Mouse (Mus musculus): ENCODE measurements around the gene Senp7.
A peak's percentile ranks its signal among the peaks of the same experiment; 100 is the strongest.
"Not testable (repeated sequence)": the region's sequence is repeated elsewhere in the genome, so short reads cannot be mapped to it uniquely, and the experiment has no call there.

Gene Senp7

DNA sequence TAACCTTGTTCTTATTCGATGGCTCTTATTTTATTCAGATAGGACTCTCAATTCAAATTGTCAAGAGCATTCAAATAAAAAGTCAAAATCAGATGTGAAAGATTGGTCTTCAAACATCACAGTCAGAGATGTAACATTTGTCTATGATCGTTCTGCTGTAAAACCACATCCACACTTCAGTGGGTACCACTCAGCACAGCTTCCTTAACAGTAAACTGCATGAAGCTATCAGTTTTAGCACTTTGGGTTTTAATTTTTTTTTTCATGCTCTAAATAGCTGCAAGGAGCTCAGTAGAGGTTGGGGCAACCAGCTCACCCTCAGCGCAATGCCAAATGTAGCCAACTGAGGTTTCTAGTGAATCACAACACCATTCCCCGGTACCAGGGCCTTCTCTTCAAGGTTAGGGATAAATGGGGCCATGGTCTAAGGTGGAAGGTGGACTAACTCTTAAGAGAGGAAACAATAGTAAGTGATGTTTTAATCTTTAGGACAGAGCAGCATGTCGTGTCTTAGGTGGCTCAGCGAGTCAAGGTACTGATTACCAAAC, 20.5 kb downstream of the Senp7 start:
- DNase-seq, result no peak

DNA sequence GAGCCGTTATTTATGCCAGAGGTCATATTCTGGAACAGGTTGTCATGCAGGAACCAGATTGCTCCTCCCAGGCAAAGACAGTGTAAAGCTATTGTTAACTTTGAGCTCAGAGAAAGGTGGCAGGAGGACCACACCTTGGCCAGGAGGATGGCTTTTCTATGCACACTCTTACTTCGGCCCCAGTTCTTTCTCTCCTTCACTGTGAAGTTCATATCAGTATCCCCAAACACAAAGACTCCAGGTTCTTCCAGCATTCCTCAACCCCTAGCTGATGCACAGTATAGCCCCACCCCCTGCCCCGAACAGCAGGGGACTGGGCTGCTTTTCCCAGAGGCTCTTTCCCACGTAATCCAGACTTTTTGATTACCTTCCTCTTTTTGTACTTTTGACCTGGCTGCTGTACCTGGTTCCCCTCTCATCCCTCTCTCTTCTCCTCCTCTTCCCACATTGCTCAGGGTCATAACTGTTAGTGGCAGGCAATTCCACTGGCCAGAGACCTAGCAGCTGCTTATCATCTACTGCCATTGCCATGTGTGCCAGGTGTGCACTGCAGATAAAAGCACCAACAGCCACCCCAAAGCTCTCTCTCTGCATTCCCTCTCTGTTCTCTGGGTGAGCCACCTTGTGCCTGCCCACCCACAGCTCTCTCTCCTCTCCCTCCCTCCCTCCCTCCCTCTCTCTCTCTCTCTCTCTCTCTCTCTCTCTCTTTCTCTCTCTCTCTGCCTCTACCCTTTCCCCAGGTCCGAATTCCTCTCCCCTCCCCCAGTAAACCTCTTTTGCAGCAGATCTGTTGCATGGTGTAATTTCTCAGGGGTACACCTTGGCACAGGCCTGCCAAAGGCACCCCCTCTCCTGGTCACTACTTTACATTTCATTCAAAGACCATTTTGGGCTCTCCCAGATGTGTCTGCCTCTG, 23.4 kb downstream of the Senp7 start:
- DNase-seq, result no peak

DNA sequence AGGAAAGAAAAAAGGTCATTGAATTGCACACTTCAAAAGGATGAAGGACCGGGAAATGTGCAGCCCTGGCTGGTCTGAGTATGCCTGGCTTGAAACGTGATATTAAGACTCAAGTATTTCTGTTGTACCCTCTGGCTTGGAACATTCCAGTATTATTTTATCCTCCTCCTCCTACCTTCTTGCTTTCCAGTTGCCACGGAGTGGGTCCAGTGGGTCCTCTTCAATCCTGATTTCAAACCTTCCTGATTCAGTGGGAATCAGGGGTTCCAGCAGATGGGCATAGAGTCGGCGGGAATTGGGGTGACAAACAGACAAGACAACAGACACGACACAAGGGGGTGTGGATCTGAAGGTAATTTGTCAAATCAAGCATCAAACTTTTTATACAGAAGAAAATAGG, 24.4 kb downstream of the Senp7 start:
- no peak for DNase-seq

DNA sequence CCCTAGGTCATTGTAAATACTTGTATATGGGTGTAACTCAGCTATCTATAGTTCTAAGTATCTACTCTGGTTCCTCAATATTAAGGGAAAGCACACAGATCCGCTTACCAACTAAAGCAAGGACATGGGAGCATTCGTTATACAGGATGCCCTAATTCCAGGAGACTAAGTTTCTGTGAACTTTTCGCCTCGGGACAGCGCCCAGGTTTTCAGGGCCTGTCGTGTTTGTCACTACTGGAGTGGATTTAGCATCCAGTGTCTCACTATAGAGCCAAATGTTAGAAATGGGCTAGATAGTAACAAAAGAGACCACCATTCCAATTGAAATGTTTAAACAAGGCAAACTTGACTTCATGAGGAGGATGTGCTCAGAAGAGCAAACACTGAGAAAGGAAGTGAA, 25.0 kb downstream of the Senp7 start:
- not testable (repeated sequence) for DNase-seq

GRCm38 (mm10) chr16:56074122-56074521, 26.0 kb downstream of the Senp7 start:
- no peak for DNase-seq

DNA sequence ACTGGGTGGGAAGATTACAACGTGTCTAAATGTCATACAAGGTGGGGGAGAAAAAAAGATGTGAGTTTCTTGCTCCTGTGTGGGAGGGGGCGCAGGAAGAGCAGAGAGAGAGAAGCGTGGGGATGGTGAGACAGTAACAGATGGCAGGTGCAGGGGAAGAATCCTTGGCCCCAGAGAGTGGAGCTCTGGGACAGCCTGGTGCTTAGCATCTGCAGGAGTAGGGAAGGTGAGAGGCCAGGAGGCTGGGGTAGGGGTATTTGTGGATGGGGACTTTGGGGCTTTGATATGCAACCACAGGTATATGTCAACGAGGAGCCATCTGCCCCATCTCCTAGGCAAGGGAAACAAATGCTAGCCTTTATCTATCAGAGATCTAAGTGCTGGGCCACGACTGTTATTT, 26.4 kb downstream of the Senp7 start:
- DNase-seq, result no peak

DNA sequence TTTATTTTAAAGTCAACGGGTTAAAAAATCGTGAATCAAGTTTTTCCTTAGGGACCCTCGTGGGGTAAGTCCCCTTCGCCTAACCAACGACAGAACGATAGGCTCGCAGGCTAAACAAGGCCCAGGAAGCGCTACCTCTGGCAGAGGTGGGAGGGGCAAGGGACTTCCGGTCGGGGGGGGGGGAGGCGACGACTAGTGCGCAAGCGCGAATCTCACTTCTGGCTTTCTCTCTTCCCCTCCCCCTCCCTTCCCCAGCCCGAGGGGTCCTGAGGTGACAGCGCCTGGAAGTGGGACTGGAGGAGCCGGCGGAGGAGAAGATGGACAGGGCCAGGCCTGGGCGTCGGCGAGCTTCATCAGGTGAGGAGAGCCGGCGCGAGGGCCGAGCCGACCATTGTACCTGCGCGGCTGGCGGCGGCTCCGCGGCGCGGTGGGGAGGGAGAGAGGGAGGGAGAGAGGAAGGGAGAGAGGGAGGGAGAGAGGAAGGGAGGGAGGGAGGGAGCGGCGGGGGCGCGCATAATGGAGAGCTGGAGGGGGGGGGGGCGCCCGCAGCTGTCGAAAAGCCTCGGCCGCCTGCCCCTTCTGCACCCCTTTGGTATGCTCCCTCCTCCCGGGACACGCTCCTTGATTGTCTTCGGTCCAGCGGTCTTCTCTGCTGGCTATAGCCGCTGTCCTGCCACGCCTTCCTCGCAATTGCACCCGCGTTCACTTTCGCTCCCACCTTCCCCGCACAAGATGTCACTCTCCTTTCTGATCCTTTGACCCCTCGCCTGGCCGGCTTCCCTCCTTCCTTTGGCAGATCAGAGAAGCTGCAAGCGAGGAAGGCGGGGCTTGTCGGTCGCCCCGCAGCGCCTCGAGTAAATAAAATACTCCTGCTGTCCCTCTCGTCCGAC, 27.3 kb downstream of the Senp7 start:
- DNase-seq, result peak; percentile 90 to 91

GRCm38 (mm10) chr16:56076121-56076869, 28.2 kb downstream of the Senp7 start:
- no peak for DNase-seq

- no peak for DNase-seq
These were observed 31.3 kb downstream of the Senp7 start for GRCm38 (mm10) chr16:56079419-56079818.

DNA sequence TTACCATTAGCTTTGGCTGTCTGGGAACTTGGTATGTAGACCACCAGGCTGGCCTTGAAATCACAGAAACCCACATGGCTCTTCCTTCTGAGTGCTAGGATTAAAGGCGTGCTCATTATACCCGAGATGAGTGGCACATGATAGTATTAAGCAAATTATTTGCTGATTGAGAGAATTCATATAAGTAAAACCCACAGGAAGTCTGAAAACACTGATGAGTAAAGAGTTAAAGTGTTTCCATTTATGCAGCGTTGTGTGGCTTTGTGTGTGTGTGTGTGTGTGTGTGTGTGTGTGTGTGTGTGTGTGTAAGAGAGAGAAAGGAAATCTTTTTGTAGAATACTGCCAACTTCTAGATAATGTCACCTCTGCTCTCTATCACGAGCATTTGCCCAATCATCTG, 33.6 kb downstream of the Senp7 start:
- DNase-seq, result no peak

DNA sequence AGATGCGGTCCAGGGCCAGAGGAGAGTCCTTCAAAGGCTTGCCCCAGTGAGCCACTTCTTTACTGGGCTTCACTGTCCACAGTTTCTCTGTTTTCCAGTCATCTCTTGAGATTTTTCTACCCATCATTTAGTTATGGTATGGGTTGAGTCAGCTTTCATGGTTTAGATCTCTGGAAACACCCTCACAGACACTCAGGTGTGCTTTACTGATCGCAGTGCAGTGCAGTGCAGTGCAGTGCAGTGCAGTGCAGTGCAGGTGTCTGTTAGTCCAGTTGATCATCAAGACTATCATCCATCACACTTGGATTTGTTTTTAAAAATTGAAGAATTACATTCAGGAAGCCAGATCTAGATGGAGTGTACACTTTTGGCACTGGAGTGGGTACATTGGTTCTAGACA, 38.2 kb downstream of the Senp7 start:
- no peak for DNase-seq

- no peak for DNase-seq
These were observed 42.2 kb downstream of the Senp7 start for GRCm38 (mm10) chr16:56090385-56090784.

GRCm38 (mm10) chr16:56096401-56097018, 48.4 kb downstream of the Senp7 start:
- DNase-seq, result not testable (repeated sequence)

DNA sequence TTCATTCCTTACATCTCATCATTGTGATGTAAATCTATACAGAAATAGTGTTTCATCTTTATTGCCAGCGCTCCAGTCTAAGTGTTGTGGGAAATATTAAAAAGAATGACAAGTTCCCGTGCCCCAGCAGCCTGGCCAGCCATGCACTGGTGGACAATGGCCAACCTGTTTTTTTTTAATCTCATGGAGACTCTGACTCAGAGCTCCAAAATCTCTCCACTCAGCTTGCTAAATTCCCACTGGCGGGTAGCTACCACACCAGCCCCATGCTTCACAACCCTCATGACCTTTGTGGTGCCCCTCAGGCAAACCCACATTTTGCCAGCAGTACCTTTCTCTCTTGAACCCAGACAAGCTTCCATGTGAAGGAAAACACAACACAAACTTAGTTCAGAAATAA, 67.6 kb downstream of the Senp7 start:
- no peak for DNase-seq

DNA sequence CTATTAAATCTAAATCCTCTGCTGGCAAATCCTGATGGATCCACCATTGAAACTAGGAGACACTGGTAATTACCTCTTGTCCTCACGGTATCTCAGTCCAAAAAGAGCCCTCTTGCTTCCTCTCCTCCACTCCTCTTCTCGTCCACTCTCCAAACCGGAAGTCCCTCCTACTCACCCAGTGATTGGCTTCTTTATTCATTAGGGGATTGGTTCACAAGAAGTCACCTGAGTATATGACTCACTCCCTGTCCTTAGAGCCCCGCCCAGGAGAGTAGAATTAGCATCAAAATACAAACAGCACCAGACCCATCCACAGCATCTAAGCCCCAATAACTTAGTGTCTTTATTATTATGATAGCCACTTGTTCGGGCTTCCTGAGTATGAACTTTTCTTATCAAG, 68.0 kb downstream of the Senp7 start:
- no peak for DNase-seq

DNA sequence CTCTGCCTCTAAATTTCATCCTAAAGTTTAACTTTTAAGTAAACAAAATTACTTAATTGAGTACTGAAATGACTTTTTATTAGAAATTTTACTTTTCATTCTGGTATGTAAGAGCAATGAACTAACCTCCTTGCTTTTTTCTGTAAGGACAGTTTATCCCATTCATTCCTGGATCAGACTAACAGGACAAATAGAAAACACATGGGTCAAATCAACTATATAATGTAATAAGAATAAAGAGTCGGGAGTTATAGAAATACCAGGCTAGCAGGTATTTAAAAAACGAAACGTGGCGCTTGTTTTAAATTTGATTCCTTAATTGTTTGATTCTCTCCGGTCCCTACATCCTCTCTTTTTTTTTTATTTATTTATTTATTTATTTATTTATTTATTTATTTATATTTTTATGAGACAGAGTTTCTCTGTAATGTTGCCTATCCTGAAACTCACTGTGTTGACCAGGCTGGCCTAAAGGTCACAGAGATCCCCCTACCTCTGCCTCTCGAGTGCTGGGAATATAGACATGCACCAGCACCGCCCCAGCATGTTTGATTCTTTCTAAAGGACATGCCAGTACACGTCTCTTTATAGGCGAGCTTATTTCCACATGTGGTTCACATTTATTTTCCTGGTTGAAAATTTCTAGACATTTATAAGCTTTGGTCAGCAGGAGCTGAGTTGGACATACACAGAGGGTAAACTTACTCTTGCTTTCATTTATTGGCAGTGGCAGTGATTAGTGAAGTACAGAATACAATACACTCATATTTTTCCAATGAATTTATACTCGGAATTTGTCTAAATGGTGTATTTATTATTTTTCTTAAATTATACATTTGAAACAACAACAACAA, 69.4 kb downstream of the Senp7 start:
- no peak for DNase-seq

GRCm38 (mm10) chr16:56122517-56122916, 74.4 kb downstream of the Senp7 start:
- DNase-seq, result no peak

GRCm38 (mm10) chr16:56124045-56124444, 75.9 kb downstream of the Senp7 start:
- no peak for DNase-seq

- peak in 1 of 2 experiments; percentile 20 for DNase-seq
These were observed 83.5 kb downstream of the Senp7 start for GRCm38 (mm10) chr16:56131666-56132065.

DNA sequence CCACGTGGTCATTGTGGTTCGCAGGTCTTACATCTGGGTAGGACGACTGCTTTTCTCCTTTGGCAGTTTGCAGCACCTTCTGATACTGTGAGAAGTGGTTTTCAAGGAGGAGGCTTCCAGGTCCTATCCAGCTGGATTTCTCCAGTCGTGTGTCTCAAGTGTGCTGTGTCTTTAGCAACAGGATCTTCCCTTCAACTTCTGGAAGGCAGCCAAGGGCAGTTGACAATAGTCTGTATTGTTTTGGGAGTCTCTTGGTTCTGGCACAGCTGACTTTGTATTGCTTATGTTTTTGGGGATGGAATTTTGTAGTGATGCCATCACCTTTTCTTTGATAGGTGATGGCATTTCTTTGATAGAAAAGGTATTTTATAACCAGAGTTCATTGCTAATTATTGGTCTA, 86.0 kb downstream of the Senp7 start:
- DNase-seq, result peak in 1 of 2 experiments; percentile 5

DNA sequence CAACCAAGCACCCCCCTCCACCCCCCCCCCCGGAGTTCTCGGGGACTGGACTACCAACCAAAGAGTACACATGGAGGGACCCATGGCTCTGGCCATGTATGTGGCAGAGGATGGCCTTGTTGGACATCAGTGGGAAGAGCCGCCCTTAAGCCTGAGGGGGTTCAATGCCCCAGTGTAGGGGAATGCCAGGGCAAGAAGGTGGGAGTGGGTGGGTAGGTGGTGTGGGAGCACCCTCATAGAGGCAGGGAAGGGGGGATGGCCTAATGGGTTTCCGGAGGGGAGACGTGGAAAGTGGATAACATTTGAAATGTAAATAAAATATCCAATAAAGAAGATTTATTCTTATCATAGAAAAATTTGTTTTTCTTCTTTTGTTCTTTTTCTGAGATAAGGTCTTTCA, 89.5 kb downstream of the Senp7 start:
- not testable (repeated sequence) for DNase-seq

Measured in kidney, adult 8-10 months (tissue).